Mouse (Mus musculus) left cerebral cortex, adult 2 months (tissue): Measurements from ENCODE around the gene Dctpp1. TPM values are rescaled to one million over a fixed set of nuclear protein-coding genes. Genes with fewer than 3 reads are reported as not detected.
A peak's percentile ranks its signal among the peaks of the same experiment; 100 is the strongest.

ENCODE experiments used
- DNase-seq, 2 experiments: peaks; one replicate each; pipeline ENCODE4 v3.0.0; 2021 to 2022; ENCODE audit warnings: low spot score in 2 of 2, mixed read lengths in 1 of 2; ENCODE audit errors: extremely low spot score in 1 of 2
- H3K27ac ChIP-seq: fragments of 200-600 bp; 2 replicates; pipeline ENCODE4 v1.8.1; 2022
- H3K4me3 ChIP-seq: fragments of 200-600 bp; 2 replicates; pipeline ENCODE4 v1.8.1; 2022
- CTCF ChIP-seq: fragments of 200-600 bp; IDR thresholded peaks from 2 replicates; pipeline ENCODE4 v1.8.1; 2022; ENCODE audit warnings: antibody characterized with exemption, mild to moderate bottlenecking, moderate library complexity
- intact Hi-C: fragments of 180-260 bp; cut with DNase I; formaldehyde crosslinking; loops from one replicate; pipeline ENCODE4 v1.15.1; 2025
- total RNA-seq, 2 experiments: library from RNA; stranded (reverse); gene quantifications; 2 replicates each; pipeline ENCODE4 v1.2.3; 2021

The Dctpp1 gene
- total RNA-seq, 2 experiments from 2014 or later, result 24.1 to 25.9 TPM

DNA sequence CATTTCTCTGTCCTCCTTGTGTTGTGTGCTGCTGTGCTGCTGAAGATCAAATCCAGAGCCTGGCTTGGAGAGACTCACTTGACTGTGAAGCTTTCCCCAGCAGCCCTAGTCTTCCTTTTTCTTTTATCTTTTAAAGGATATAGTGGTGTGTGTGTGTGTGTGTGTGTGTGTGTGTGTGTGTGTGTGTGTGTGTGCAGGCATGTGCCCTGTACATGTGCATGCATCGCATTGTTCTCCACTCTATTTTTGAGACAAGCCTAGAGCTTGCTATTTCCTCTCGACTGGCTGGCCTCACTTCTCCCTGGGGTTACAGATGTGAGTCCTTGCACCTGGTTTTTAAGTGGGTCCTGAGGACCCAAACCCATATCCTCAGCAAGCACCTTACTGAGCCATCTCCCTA lies 21.7 kb upstream of the Dctpp1 start:
- no peak overlapping the region for H3K4me3 ChIP-seq
- DNase-seq, result no peak
- TF ChIP-seq CTCF, result no peak
- intact Hi-C loops, result no loop called here
- no peak overlapping the region for H3K27ac ChIP-seq

DNA sequence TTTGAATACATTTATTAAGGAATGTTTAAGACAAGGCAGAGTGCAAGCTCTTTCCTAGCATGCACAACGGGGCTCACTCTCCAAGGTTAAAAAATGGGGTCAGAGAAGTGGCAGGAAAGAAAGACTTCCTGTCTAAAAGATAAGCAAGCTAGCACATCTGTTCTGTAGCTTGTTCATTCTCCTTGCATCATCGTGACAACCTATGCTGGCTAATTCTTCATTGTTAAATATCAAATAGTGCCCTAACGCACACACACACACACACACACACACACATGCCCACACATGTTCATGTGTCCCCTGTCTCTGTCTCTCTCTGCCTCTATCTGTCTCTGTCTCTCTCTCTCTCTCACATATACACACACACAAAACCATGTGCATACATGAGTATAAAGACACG lies 20.6 kb upstream of the Dctpp1 start:
- DNase-seq, result no peak
- no peak for TF ChIP-seq CTCF

DNA sequence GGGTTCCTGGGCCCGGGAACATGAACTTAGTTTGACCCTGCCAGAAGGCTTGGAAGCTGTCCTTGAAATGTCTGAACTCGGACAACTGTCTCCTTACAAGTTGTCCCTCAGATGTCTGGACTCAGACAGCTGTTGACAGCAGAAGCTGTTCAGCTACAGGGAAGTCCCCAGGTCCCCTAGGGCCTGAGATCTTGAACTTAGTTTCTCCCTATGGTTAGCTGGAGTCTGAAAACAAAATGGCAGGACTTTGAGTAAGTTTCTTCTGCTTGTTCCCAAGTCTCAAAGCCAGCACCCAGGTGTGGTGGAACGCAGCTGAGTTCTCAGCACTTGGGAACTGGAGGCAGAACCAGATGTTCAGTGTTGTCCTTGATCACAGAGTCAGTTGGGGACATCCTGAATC lies 19.6 kb upstream of the Dctpp1 start:
- TF ChIP-seq CTCF, result no peak

More for the DNA sequence above, 20.6 kb upstream of the Dctpp1 start:
- Histone ChIP-seq H3K27ac (no peak overlapping the region), H3K4me3 (no peak overlapping the region)
- intact Hi-C loops, result no loop called here

DNA sequence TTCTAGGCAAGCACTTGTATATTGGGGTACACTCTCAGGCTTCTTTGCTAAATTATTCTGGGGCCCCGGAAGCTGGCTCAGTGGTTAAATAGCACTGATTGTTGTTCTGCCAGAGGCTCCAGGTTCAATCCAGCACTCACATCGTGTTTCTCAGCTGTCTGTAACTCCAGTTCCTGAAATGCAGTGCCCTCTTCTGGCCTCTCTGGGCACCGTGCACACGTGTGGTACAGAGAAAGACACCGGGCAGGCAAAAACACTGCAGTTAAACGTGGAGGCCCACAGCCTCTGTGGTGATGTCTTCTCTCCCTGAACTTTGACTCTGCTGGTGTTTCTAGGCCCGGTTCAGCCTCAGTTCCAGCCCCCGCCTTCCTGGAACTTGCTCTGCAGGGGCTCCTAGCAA lies 17.8 kb upstream of the Dctpp1 start:
- Histone ChIP-seq H3K4me3 (no peak overlapping the region), H3K27ac (no peak overlapping the region)
- intact Hi-C loops, result no loop called here
- peak; percentile 37 for TF ChIP-seq CTCF
- DNase-seq, result no peak

More for the DNA sequence above, 19.6 kb upstream of the Dctpp1 start:
- Histone ChIP-seq H3K27ac (no peak overlapping the region), H3K4me3 (no peak overlapping the region)
- DNase-seq, result no peak
- intact Hi-C loops, result no loop called here

DNA sequence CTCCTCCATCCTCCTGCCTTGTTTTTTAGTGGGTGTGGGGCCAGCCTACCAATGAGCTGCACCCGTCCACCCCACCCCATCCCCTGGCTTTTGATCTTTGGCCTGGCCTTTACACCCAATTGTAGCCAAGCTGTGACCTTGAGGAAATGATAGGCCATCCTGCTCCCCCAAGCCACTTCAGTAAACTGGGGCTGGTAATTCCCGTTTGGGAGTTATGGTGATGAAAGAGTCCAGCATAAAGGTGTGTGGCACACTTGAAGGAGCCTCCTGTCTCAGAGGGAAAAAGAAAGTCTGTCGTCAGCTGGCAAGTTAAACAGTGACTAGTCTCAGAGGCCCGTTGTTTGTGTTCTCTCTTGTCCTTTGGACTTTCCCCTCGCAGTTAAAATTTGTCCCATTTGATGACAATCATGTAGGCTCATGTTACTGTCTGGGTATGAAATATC lies 16.0 kb upstream of the Dctpp1 start:
- intact Hi-C loops, result no loop called here
- no peak for TF ChIP-seq CTCF
- Histone ChIP-seq H3K27ac (no peak overlapping the region), H3K4me3 (no peak overlapping the region)
- no peak for DNase-seq

DNA sequence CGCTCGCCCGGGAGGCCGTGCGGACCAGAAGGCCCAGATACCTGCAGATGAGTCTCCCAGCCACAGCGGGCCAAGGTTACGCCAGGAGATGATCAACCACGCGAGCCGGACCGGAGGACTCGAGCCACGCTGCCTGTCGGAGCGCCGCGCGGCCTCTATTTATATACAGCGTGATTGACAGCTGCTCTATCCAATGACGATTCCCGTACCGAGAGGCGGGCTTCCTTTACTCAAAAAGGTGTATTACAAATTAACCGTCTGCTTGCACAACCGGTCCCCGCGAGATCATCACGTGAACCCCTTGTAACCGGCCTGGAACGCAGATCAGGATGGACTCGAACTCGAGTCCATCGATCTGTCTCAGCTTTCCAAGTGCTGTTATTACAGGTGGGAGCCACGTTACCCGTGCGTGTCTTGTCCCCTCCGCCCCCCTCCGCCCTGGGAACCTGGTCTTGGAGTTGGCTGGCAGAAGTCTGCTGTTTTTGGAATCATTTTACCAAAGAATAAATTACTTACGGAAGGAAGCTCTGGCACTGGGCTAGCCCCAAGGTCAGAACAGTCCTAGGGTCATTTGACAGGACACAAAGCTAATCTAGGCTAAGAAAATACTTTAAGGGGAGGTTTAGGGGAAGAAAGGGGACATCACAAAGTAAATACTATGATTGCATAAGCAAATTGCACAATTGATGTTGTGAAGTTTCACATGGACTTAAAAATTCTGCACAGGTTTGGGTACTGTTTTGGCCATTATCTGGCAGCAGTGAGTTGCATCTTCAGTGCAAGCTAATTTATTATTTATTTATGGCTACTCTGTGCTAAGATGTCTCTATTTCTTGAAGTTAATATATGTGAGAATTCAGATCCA lies 13.6 kb upstream of the Dctpp1 start, which contains the start of gene Sephs2:
Gene Sephs2, minus strand, starts transcription at position 131 of the 865 bp plus-strand sequence.
- peak within 1 kb of the TSS; percentile 96 for H3K27ac ChIP-seq
- H3K4me3 ChIP-seq, result peak within 1 kb of the TSS; percentile 62
- intact Hi-C loops, result loop anchor here (5.0 kb wide), 1 partner anchor 73 kb away; the partner anchor contains the start of gene Zfp768
- DNase-seq, result peak; percentile 94 to 95
- TF ChIP-seq CTCF, result no peak

DNA sequence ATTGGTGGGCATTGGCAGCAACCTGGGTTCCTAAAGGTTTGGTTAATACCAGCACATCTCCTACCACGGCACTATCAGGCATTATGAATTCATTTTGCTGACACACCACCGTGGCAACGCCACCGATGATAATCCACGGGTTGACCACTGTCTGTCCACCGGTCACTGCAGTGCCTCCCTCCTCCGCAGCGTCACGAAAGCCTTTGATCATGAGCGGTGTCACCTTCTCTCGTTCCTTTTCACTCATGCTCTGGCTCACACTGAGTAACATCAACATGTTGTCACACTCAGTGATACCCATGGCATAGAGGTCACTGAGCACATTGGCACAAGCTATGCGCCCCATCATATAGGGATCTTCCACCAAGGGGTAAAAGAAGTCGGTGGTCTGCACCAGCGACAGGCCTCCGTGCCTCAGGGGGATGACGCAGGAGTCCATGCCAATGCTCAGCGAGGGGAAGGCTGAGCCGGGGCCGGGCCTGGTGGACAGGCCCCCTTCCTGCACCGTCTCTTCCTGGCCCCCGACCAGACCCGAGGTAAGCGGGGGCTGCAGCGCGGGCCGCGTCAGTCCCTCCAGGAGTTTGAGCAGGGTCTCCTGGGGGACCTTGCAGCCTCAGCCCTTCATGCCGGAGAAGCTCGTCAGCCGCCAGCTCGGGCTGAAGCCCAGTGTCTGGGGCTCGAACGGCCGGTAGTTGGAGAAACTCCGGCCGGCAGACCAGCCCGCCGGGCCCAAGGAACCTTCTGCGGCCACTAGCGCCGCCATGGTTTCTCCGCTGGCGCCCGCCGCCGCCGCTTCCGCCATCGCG lies 12.8 kb upstream of the Dctpp1 start:
- no peak; the same call in 1 of the 2 replicates for TF ChIP-seq CTCF
- DNase-seq, result no peak
- peak overlapping the region; percentile 96 for H3K27ac ChIP-seq
- peak overlapping the region; percentile 62 for H3K4me3 ChIP-seq
- intact Hi-C loops, result loop anchor here (5.0 kb wide), 1 partner anchor 74 kb away; the partner anchor contains the start of gene Zfp768

DNA sequence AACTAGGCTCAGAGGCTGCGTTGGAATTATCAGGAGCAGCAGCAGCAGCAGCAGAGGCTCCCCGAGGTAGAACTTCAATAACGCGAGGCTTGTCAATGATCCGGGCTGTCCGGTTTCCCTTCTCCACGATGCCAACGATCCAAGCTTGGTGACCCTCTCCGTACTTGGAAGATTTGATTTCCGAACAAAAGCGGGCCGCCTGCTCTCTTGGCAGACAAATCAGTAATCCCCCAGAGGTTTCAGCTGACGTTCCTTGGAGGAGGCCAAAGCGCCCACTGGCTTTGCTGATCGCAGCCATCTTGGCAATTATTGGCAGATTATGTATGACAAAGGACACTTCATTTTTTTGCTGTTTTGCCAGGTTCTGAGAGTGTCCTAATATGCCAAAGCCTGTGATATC lies 12.1 kb upstream of the Dctpp1 start:
- no peak overlapping the region for H3K27ac ChIP-seq
- DNase-seq, result no peak
- no peak overlapping the region for H3K4me3 ChIP-seq
- TF ChIP-seq CTCF, result no peak
- intact Hi-C loops, result loop anchor here (5.0 kb wide), 1 partner anchor 75 kb away; the partner anchor contains the start of gene Zfp768

DNA sequence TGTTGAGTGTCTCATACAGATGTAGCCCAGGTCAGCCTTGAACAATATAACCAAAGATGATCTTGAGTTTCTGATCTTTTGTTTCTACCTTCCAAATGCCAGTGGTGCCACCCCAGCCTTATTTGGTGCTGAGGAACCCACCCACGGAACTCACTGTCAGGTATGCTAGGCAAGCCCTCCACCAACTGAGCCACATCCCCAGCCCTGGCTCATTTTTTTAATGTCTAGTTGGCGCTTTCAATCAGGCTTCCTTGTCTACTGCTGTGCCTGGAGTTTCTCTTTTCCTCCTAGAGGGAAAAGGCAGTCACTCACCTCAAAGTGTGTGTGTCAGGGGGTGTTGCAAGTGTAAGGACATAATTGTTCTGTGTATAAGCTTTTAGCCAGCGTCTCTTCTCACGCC lies 10.6 kb upstream of the Dctpp1 start:
- no peak for TF ChIP-seq CTCF
- no peak overlapping the region for H3K4me3 ChIP-seq
- no peak overlapping the region for H3K27ac ChIP-seq
- intact Hi-C loops, result loop anchor here (5.0 kb wide), 1 partner anchor 76 kb away; the partner anchor contains the start of gene Zfp768
- no peak for DNase-seq

DNA sequence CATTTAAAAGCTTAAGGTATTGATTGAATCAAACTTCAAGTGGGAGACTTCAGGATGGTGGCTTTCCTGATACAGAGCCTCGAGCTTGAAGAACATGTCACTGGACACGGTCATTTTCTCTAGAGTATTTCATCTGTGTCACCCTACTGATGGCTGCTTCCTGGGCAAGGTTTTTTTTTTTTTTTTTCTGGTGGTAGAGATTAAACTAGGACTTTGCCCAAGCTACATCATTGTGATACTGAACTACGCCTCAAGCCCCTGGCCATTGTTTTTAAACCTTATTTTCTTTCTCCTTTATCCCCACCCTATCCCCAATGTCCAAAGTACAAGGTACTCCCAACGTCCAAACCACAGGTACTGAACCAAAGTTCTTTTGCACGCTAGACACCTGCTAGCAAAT lies 10.2 kb upstream of the Dctpp1 start:
- TF ChIP-seq CTCF, result no peak
- DNase-seq, result no peak
- no peak overlapping the region for H3K27ac ChIP-seq
- intact Hi-C loops, result loop anchor here (5.0 kb wide), 1 partner anchor 77 kb away; the partner anchor contains the start of gene Zfp768
- H3K4me3 ChIP-seq, result no peak overlapping the region

DNA sequence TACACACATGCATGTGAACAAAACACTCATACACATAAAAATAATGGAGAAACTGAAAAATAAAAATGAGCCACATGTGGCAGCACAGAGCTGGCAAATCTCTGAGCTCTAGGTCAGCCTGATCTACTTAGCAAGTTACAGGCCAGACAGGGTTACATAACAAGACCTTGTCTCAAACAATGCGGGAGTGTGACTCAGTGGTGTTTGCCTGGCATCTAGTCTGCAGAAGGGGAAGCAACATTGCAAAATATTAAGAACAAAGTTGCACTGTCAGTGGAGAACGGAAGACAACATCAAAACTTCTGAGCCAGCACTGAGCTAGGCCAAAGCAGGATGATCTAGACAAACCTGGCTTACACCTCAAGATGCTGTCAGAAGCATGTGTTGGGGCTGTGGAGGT lies 9.7 kb upstream of the Dctpp1 start:
- Histone ChIP-seq H3K4me3 (no peak overlapping the region), H3K27ac (no peak overlapping the region)
- DNase-seq, result no peak
- TF ChIP-seq CTCF, result no peak
- intact Hi-C loops, result loop anchor here (5.0 kb wide), 1 partner anchor 77 kb away; the partner anchor contains the start of gene Zfp768
